Mouse (Mus musculus) bone marrow, adult 2 months (tissue): ENCODE measurements around the gene Enpp3. TPM values are rescaled to one million over a fixed set of nuclear protein-coding genes. Genes with fewer than 3 reads are reported as not detected.

ENCODE experiments used
- H3K27ac ChIP-seq: fragments of 200-500 bp; 2 replicates; pipeline ENCODE4 v1.5.1; 2012; ENCODE audit warnings: low read depth, mild to moderate bottlenecking, control low read depth, inconsistent platforms, low read length; ENCODE audit not compliant: control insufficient read depth, poor library complexity, insufficient read depth
- H3K4me1 ChIP-seq: fragments of 200-500 bp; 2 replicates; pipeline ENCODE4 v1.6.1; 2011; ENCODE audit warnings: low read length; ENCODE audit not compliant: control insufficient read depth, insufficient read depth
- H3K4me3 ChIP-seq: fragments of 200-500 bp; replicated peaks from 2 replicates; pipeline ENCODE3; 2011; ENCODE audit warnings: mild to moderate bottlenecking, low read depth, low read length, control low read depth; ENCODE audit not compliant: control insufficient read depth
- CTCF ChIP-seq: fragments of 200-500 bp; IDR thresholded peaks from 2 replicates; pipeline ENCODE4 v1.5.1; 2011; ENCODE audit warnings: low read length, control low read depth; ENCODE audit not compliant: control insufficient read depth, insufficient read depth
- POLR2A ChIP-seq: fragments of 200-500 bp; IDR thresholded peaks from 2 replicates; pipeline ENCODE4 v1.6.1; 2011; ENCODE audit warnings: low read depth, mild to moderate bottlenecking, control low read depth, low read length, borderline replicate concordance; ENCODE audit not compliant: control insufficient read depth
- WGBS: fragments of 180-500 bp; shearing (Covaris S2); methylation state at CpG from one replicate; pipeline ENCODE4 v1.1.7; 2018; 5-methylcytosine and 5-hydroxymethylcytosine counted together
- polyA plus RNA-seq: library from polyadenylated mRNA; stranded (reverse); fragments of >200 nt; gene quantifications from 2 replicates; pipeline ENCODE4 v1.2.4, GENCODE M21; 2011; ENCODE audit warnings: low replicate concordance; ENCODE audit not compliant: missing spikeins, insufficient read depth, insufficient read length

Gene Enpp3
- polyA plus RNA-seq, 1 experiment = 4.3 TPM

DNA sequence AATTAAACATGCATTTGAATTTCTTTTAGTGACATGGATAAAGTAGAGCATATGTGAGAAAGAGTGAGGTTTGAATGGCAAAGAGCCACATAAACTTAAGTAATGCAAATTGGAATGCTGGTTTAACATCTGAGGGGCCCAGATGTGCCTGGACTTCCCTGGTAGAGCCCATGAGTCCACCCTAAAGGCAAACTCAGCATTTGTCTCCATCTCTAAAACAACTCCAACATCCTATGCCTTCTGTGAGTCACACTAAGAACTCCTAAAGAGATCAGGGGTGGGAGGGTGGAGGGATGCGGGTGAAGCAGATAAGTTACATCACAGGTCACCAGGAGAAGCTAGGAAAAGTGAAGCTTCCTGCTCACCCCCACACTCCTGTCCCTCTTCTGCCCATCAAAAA lies 76.6 kb downstream of the Enpp3 start:
- 94% methylated on average over 1 of the region's 1 CpGs for WGBS
- H3K4me1 ChIP-seq = no peaks in the 10 kb centered on the region
- no peak overlapping the region for H3K27ac ChIP-seq
- TF ChIP-seq POLR2A (no peak), CTCF (no peak)
- H3K4me3 ChIP-seq = no peak overlapping the region

DNA sequence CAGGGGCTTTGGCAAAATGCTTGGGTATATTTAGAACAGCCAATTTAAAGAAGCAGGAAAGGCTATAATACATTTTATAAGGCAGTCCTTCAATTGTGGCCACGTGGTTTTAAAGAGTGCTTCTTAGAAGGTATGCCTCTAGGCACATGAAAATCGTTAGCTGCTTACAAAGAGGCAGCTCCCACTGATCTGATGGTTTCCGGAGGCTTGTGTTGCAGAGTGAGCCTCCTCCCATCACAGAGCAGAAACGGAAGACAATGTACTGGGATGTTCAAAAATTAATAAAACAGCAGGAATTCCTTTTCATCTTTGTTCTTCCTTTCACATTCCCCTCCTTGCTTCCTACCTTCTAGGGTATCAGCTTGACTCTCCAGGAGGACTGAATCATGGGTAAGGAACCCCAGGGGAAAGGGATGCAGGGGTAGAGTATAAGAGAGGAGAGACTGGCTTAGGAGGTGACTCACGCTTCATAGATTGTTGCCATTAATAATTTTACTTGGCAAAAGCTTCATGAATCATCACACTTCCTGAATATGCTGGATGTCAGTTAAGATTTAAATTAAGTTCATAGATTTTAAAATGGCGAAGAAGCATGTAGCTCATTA lies 77.4 kb downstream of the Enpp3 start:
- no peak overlapping the region for H3K4me3 ChIP-seq
- H3K27ac ChIP-seq = no peak overlapping the region
- TF ChIP-seq CTCF (no peak), POLR2A (no peak)
- 65% methylated on average over 6 of the region's 6 CpGs for WGBS
- H3K4me1 ChIP-seq = no peaks in the 10 kb centered on the region

DNA sequence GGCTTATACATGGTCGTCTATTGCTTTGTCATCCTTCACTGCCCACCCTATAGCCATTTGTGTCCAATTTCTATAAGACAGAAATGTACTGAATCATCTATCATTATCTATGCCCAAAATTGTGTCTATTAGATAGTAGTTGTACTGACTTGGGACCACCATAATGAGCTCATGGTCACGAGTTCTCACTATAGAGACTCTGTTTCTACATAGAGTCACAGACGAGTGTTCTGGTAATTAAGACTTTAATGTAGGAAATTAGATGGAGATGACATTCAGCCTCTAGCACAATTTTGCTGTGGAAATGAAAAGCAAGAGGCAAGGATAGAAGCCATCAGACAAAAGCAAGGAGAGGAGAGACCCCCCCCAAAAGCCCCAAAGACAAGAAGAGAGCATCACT lies 78.0 kb downstream of the Enpp3 start:
- Histone ChIP-seq H3K27ac (no peak overlapping the region), H3K4me3 (no peak overlapping the region), H3K4me1 (no peaks in the 10 kb centered on the region)
- 77% methylated on average over 3 of the region's 3 CpGs for WGBS
- TF ChIP-seq CTCF (no peak), POLR2A (no peak)

DNA sequence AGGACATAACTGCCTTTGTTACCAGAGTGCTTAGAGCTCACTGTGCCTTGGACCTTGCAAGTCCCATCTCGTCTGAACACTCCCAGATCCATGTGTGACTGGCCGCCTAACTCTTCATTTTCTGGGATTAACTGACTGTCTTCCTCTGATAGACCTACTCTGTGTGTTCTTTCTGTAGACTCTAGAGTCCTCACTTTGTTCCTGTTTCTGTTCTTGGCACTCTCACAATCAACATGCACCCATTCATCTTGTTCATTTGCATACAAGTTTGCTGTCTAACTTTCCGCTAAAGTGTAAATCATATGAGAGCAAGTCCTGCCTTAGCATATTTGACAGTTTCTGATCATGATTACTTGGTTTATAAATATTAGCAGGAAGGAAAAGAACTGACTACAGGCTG lies 79.4 kb downstream of the Enpp3 start:
- TF ChIP-seq POLR2A = no peak
- TF ChIP-seq CTCF = no peak
- 88% methylated on average over 3 of the region's 3 CpGs for WGBS
- no peaks in the 10 kb centered on the region for H3K4me1 ChIP-seq
- no peak overlapping the region for H3K4me3 ChIP-seq
- no peak overlapping the region for H3K27ac ChIP-seq

DNA sequence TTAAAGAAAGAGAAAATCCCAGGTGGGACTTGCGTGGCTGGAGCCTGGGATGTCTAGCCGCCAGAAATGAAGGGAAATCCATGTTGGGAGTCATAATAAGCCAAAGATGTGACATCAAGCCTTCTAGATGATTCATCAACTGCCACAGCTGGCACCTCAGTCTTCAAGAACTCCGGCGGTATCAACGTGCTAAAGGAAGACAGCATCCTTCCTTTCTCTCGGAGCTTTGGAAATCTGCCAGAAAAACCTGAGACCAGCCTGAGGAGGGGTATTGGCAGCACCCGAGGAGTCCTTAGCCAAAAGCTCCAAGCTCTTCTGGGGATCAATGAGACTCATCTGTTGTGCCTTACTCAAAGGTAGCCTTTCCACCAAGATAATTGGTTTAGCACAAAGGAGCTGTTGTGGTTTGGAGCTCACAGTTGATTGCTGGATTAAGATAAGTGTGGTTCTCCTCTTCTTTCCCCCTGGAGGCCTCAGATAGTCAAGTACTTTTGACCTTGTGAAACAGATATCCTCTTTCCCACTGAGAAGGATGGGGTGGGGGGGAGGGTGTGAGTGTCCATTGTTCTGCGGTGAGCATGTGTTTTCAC lies 84.2 kb downstream of the Enpp3 start:
- Histone ChIP-seq H3K27ac (no peak overlapping the region), H3K4me3 (no peak overlapping the region), H3K4me1 (peaks cover 2% of the 10 kb centered on the region)
- TF ChIP-seq CTCF (no peak), POLR2A (no peak)
- WGBS = 56% methylated on average over 8 of the region's 8 CpGs

DNA sequence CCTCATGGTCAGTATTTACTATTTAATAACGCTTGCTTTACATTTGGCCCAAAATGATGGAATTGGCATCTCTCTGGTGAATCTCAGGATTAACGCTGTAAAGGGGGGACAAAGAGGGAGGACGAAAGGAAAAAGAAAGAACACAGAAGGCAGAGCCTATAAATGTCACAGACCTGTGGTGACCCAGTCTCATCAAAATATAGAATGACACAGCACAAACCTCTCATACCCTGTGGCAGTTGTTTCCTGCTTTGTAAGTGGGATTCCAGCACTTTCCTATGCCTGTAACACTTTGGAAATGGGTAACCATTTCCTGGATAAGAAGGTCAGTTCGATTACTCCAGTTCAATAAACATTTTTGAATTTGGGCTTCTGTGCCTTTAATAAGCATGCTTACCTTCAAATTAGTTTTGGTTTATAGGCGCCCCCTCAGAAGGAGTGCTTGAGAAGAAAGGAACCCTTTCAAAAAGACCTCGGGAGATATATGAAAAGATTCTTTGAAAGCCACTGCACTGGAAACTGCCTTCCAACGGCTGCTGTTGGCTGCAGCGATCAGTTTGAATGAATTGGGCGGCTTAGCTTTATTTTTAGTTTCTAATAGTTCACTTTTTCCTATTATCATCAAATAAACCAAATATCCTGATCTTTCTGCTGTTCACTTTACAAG lies 87.6 kb downstream of the Enpp3 start:
- no peak overlapping the region for H3K4me3 ChIP-seq
- no peak overlapping the region for H3K27ac ChIP-seq
- H3K4me1 ChIP-seq = peaks cover 2% of the 10 kb centered on the region
- 55% methylated on average over 9 of the region's 9 CpGs for WGBS
- TF ChIP-seq CTCF = no peak
- no peak for TF ChIP-seq POLR2A

DNA sequence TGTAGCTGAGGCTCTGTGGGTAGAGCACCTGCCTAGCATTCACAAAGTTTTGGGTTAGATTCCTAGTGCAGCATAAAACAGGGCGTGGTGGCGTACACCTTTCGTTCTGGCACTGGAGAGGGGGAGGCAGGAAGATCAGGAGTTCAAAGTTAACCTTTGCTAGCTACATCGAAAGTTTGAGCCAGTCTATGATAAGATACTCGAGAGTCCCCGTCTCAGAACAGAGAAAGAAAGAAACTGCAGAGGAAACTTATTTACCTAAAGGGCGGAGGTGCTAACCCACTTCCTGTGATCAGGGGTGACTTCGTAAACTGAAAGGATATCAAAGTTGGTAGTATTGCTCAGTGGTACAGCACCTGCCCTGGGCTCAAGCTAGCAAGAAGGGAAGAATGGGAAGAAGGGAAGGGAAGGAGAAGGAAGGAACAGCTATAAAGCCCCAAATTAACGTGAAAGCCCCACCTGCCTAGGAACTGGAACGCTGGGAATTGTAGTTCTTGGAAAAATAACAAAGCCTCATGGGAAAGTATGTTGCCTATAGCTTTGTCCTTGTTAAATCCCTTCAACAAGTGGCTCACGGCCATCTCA lies 88.3 kb downstream of the Enpp3 start:
- peaks cover 2% of the 10 kb centered on the region for H3K4me1 ChIP-seq
- peak overlapping the region; percentile 58 for H3K27ac ChIP-seq
- peak overlapping the region; percentile 37 for H3K4me3 ChIP-seq
- 27% methylated on average over 11 of the region's 11 CpGs for WGBS
- no peak for TF ChIP-seq CTCF
- TF ChIP-seq POLR2A = no peak

DNA sequence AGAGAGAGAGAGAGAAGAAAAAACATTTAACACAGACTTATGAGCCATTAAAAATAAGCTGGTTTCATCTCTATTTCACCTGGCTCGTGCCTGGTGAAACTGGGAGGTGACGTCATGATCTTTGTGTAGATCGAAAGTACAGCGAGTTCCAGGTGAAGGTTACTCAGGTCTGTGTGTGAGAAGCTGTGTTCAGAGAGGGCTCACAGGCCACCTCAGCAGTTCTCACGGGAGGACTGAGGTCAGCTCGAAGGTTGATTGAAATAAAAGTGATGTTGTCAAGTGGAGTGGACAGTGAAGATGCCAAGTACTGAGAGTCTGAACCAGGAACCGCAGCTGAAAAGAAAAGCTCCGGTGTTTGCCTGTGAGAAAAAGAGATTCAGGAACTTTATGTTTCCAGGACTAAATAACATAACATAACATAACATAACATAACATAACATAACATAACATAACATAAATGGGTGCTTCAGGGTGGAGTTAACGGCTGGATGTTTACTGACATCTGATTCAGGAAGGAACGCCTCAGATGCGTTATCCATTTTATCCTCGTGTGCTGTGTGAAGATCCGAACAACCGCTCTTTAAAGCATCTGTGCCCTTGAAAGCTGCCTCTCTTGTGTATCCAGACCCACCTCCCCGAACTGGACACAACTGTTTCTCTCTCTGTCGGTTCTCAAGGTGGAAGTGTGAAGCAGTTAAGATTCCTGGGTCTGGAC lies 88.9 kb downstream of the Enpp3 start:
- 71% methylated on average over 16 of the region's 16 CpGs for WGBS
- Histone ChIP-seq H3K4me3 (peak overlapping the region; percentile 37), H3K27ac (peak overlapping the region; percentile 58), H3K4me1 (peaks cover 2% of the 10 kb centered on the region)
- TF ChIP-seq POLR2A = no peak
- no peak for TF ChIP-seq CTCF
